Mouse (Mus musculus) gastrocnemius, postnatal 14 days (tissue): ENCODE results near the gene Maml1. TPM values are rescaled to one million over a fixed set of nuclear protein-coding genes. Genes with fewer than 3 reads are reported as not detected.
A peak's percentile ranks its signal among the peaks of the same experiment; 100 is the strongest.
"Not testable (repeated sequence)": the region's sequence is repeated elsewhere in the genome, so short reads cannot be mapped to it uniquely, and the experiment has no call there.

ENCODE experiments used
- DNase-seq: peaks from one replicate; pipeline ENCODE4 v3.0.0; 2021; ENCODE audit warnings: mixed read lengths
- intact Hi-C: fragments of 180-260 bp; cut with DNase I; formaldehyde crosslinking; loops from one replicate; pipeline ENCODE4 v1.15.1; 2025; ENCODE audit warnings: low total_unique reads
- long read RNA-seq, 2 experiments: library from polyadenylated mRNA; stranded (forward); transcript quantifications; one replicate each; pipeline ENCODE4 v2.0.0; 2021
- total RNA-seq, 2 experiments: library from RNA; stranded (reverse); gene quantifications; 2 replicates each; pipeline ENCODE4 v1.2.3; 2021

Gene Maml1
- total RNA-seq, result 1 to 10 TPM; 9.0 to 9.1 TPM
- long read RNA-seq, experiment 1, partial matches to known transcripts, result 2 of 3 reads
- long read RNA-seq, experiment 1, other reads (novel, unspliced or antisense), result 1 of 3 reads
- long read RNA-seq, experiment 2, partial matches to known transcripts, result 0 of 1 reads
- long read RNA-seq, experiment 2, other reads (novel, unspliced or antisense), result 1 of 1 reads

DNA sequence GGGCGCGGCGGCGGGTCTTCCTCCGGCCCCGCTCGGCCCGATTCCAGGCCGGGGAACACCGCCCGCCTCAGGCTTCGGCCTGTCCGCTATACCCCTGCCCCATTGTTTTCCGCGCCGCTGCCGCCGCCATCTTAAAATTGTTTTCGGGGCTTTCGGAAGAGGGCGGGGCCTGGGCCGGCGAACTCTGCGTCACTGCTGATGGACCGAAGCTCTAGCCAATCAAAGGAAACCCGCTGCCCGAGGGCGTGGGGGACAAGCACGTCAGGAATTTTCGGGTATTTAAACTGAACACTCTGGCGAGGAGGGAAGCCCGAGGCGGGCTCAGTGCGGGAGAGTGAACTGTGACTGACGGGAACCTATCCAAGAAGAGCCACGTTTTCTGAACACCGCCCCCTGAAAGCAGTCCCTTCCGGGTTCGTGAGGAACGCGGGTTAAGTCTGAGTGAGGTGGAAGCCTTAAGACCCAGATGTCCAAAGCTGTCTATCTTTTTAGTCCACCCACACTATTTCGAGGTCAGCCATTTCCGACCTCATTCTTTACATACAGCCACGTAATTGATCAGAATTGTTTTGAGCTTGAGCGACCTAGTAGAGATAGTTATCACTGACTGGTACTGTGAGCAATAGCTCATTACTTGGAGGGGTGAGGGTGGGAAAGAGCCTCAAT, at the start of gene Maml1:
Gene Maml1 (minus strand): TSS at position 122 of the 666 bp plus-strand sequence.
- intact Hi-C loops, result loop anchor here (10.0 kb wide), 1 partner anchor 72 kb away; no protein-coding TSS in a partner anchor
- peak; percentile 96 for DNase-seq

DNA sequence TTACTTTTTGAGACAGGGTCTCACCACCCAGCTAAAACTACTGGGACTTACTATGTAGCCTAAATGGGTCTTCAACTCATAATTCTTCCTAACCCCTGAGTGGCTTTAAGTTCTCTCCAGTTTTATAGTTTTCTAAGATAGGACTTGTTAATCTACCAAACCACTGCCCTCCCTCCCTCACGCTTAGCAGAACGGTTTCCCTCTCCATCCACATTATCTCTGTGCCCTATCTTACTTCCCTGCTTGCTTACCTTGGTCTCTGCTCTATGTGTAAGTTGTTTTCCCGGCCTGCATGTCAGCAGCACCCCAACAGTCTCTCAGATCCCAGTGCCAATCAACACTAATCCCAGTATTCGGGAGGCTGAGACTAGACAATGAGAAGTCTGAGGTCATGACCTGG, 44.8 kb upstream of the Maml1 start:
- intact Hi-C loops, result no loop called here
- no peak for DNase-seq

DNA sequence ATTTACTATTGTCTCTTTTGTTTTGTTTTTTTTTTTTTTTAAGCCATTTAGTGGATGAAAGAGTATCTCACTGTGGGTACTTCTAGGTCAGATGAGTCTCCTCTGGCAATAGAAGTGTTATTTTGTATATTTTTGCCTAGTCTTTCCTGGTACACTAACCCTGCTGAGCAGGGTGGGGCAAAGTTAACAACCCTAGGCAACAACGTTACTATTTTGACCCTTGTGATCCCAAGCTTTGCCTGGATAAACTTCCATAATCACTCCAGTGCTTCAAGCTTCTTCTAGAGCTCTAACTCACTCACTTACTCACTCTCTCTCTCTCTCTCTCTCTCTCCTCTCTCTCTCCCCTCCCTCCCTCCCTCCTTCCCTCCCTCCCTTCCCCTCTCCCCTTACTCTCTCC, 44.0 kb upstream of the Maml1 start:
- DNase-seq, result no peak
- intact Hi-C loops, result no loop called here

DNA sequence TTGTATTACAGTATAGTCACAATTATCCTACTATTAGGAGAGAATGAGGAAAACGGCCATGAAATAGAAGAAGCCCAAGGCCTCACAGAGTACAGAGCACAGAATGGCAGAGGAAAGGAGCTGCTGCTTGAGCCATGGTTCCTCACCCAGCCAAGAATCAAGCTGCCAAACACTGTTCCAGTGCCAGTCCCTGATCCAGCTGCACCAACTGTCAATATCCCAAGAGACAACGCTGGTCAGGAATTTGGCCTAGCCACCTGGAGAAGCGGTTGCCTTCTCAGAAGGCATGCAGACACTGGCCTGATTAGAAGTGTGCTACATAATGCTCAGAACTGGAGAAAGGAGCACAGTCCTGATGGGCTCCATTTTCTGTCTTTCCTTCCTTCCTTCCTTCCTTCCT, 41.1 kb upstream of the Maml1 start:
- intact Hi-C loops, result no loop called here
- DNase-seq, result peak; percentile 57

DNA sequence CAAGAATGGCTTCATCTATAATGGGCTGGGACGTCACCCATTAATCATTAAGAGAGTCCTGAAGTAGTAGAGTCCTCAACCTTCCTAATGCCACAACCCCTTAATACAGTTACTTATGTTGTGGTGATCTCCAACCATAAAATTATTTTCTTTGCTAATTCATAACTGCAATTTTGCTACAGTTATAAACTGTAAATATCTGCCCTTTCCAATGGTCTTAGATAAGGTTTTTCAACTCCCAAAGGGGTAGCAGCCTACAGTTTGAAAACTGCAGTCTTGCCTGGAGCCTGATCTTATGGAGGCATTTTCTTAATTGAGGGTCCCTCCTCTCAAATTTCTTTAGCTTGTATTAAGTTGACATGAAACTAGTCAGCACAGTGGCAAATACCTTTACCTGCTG, 37.3 kb upstream of the Maml1 start:
- intact Hi-C loops, result no loop called here

DNA sequence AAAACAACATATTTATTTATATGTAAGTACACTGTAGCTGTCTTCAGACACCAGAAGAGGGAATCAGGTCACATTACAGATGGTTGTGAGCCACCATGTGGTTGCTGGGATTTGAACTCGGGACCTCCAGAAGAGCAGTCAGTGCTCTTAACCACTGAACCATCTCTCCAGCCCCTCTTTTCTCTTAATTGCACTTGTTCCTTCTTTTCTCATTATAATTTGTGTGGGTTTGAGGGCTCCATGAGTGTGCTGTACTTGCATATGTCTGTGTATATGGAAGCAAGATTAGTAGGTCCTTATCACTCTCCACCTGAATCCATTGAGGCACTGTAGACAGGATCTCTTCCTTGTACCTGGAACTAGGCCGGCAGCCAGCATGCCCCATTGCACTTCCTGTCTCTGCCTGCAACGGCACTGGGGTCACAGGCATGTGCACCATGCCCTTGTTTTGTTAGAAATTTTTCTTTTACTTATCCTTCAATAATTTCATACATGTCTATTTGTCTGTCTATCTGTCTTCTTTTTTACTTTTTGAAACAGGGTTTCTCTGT, 36.0 kb upstream of the Maml1 start:
- intact Hi-C loops, result no loop called here
- DNase-seq, result no peak

More for the DNA sequence above, 37.3 kb upstream of the Maml1 start:
- no peak for DNase-seq

DNA sequence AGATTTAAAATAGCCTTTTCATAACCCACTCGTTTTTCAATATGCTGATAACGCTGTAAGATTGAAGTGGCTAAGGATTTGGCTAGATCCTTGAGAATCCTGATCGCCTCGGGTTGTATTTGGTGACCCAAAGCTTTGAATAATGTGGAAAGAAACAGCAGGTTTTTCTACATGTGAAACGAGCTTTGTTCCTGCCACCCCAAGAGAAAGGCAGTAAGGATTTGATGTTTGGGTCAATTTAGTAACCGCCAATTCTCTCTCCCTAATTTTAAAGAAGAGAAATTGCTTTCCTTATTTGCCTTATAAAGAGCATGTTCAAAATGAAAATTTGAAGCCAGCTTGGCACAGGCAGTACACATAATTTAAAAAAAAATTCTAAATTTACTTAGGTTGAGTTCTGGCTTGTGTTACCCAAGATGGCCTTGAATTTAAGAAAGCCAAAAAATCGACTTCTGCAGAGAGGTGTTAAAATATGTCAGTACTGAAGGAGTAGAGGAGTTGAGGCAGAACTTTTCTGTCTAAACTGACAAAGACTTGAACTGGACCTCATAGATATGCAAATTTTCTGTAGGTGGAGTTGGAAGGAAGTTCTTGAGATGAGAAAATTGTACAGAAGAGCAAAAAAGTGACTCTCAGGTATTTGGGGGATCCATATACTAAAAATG, 34.3 kb upstream of the Maml1 start:
- no peak for DNase-seq
- intact Hi-C loops, result no loop called here

DNA sequence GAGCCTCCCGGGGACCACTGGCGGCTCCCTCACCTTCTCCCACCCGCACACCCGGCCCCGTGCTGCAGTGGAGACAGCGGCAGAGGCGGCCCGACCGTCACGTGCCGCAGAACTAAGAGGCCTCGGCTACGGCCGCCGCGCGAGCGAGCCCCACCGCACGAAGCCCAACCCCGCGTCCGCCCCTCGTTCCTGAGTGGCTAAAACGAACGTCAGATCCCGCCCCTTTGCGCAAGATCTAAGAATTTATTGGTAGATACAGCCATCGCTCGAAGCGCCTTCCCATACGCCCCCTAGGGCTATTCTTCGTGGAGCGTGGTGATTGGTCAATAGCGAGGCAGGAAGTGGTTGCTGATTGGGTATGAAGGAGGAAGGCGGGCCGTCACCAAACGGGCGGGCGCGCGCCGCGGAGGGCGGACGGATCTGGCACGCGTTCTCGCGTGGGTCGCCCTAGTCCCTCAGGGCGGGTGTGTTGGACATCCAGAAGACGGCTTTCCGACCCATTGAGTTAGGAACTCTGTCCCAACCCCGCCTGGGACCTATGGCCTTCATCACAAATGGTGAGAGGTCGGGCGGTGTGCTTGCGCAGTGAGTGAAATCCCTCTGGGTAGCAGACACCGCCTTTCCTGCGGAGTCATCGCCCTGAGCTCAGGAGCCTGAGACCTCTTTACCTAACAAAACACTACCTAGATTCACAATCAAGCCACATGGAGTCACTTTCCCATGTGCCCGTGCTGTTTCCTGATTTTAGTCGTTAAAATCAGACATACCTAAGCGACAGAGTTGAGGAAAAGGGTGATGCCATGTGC, 33.6 kb upstream of the Maml1 start, which contains the start of gene Canx:
Gene Canx (minus strand): TSS at position 178 of the 806 bp plus-strand sequence.
- intact Hi-C loops, result no loop called here
- peak; percentile 97 for DNase-seq

DNA sequence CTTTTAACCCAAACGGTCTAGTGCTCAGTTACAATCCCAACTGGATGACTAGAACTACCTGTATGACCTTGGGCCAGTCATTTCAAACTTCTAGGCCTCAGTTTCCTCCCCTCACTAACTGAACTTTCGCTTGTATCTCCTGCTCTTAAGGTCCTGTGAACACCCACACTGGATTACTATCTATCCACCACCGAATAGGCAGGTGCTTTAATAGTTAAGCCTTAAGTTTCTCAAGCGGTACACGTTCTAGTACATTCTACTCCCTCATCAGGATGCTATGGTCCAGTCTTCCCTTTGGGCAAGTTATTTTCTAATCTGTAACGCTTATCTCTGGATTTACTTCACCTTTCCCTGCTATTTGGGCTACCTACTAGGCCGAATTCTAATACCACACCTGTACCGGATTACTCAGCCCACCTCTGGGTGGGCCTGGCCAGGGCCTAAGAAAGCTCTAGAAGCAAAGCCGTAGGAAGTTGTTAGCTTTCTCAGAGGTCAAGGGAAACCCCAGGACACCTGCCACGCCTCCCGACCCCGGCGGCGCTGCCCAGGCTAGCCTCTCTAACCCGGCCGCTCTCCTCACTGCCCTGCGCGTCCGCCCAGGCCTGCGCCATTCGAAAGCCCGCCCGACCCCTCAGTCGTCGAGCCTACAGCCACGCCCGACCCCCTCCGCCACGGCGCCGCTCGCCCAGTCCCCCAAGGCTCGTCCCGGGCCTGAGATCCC, 32.8 kb upstream of the Maml1 start:
- intact Hi-C loops, result no loop called here

DNA sequence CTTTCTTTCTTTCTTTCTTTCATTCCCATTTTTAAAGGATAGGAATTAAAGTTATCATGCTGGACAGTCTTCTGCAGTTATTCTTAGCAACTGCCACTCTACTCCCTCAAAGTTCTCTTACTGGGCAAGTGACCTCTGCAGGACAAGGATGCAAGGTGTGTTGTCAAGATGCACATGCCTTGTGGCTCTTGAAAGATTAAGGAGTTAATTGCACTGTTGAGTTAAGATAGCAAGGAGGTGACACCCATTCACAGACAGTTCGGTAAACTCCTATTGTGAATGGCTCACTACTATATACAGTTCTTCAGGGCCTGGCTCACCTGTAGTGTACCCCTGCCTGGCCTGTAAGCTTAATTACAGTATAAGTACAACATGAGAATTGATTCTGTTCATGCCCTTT, 31.7 kb upstream of the Maml1 start:
- DNase-seq, result no peak
- intact Hi-C loops, result no loop called here

More for the DNA sequence above, 32.8 kb upstream of the Maml1 start:
- no peak for DNase-seq

DNA sequence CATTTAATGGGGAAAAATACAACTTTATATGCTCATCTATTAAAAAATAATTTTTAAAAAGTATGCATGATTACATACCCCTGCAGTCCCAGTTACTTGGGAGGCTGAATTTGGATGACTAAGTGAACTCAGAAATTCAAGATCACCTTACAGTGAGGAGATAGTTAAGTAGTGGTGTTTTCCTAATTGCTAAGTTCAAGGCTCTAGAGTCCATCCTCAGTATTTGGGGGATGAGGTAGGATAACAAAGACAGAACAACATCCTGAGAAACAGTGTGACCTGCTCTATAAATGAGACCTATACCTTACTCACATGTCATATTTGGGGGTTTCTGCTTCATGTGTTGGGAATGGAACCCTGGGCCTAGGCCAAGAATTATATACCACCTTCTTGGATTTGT, 30.2 kb upstream of the Maml1 start:
- no peak for DNase-seq
- intact Hi-C loops, result no loop called here

DNA sequence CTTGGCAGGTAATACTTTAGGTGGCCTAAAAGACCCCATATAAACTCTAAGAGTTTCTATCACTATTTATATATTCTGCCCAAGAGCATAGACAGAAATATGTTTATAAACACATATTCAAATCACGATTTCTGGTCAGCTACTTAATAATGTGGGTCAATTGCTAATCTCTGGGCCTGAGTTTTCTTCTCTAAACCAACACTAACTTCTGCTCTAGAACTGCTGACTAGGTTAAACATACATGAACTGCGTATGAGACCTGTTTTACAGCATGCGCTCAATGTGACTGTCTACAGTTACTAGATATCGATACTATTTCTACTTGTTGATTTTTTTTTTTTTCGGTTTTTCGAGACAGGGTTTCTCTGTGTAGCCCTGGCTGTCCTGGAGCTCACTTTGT, 29.1 kb upstream of the Maml1 start:
- no peak for DNase-seq
- intact Hi-C loops, result no loop called here

DNA sequence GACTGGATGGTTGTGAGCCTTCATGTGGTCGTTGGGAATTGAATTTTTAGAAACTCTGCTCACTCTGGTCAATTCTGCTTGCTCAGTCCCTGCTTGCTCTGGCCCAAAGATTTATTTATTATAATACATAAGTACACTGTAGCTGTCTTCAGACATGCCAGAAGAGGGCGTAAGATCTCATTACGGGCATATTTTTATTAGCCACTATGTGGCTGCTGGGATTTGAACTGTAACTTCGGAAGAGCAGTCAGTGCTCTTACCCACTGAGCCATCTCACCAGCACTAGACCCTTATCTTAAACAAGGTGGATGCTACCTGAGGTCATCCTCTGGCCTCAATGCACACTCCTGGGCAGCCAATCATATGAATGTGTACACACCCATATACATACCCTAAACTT, 27.2 kb upstream of the Maml1 start:
- intact Hi-C loops, result not testable (repeated sequence)

DNA sequence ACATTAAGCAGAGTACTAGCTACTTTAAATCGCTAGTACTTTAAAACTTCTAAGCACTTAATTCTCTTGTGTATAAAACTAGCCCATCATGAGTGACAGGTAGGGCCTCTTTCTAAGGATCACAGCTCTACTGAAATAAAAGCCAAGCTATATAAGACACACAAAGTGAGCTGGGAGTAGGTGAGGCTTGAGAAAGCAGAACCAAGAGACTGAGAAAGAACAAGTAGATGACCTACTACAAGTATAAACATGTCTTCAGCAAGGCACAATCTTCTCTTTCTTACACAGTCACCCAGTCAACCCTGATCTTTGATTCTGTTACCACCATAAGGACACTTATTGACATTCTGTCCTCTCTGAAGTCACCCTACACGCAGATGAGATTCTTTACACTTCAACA, 20.7 kb upstream of the Maml1 start:
- intact Hi-C loops, result no loop called here
- DNase-seq, result no peak

More for the DNA sequence above, 27.2 kb upstream of the Maml1 start:
- DNase-seq, result not testable (repeated sequence)

DNA sequence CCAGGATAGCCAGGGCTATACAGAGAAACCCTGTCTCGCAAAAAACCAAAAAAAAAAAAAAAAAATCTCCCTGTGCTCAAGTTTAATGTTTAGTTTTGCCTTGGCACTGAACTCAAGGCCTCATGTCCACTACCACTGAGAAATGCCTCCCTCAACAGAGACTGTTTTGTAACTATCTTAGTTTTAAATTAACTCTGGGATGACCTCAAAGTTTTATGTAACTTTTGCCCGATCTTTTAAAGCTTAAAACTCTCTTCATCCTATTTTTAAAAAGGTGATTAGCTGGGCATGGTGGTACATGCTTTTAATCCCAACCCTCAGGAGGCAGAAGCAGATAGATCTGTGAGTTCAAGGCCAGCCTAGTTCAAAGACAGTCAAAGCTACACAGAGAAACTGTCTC, 11.3 kb upstream of the Maml1 start:
- DNase-seq, result no peak
- intact Hi-C loops, result no loop called here

DNA sequence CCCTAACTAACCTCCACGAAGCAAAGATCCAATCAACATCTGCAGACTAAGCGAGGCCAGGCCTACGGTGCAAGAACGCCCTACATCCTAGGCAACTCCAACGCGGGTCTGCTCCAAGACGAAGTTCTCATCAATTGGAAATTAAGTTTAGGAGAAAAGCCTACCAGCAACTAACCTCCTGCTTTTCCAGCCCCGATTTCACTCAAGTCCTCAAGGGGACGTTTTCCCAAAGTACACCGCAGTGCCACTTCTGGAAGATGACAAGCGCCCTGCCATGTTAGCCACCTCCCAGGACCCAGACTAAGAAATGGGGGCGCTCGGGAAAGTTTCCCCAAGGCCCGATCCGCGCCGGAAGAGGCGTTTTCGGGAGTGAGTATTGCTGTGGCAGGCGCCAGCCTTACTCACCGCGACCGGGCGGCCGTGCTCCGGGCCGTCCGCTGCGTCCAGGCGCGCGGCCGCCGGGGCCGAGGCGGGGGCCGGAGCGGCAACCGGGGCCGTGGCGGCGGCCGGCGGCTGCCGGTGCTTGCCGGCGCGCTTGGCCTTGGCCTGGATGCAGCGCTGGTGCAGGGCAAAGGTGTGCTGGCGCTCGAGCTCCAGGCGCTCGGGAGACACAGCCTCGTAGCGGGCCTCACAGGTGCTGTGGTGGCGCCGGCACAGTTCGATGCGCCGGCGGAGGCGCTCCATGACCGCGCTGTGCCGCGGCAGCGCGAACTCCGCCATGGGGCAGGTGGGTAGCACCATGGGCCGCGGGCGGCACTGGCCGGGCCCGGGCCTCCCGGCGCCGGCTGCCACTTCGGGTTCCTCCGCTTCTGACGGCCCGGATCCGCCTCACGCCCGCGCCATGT, 568 bp downstream of the Maml1 start:
- DNase-seq, result peak; percentile 49
- intact Hi-C loops, result loop anchor here (10.0 kb wide), 1 partner anchor 73 kb away; no protein-coding TSS in a partner anchor

DNA sequence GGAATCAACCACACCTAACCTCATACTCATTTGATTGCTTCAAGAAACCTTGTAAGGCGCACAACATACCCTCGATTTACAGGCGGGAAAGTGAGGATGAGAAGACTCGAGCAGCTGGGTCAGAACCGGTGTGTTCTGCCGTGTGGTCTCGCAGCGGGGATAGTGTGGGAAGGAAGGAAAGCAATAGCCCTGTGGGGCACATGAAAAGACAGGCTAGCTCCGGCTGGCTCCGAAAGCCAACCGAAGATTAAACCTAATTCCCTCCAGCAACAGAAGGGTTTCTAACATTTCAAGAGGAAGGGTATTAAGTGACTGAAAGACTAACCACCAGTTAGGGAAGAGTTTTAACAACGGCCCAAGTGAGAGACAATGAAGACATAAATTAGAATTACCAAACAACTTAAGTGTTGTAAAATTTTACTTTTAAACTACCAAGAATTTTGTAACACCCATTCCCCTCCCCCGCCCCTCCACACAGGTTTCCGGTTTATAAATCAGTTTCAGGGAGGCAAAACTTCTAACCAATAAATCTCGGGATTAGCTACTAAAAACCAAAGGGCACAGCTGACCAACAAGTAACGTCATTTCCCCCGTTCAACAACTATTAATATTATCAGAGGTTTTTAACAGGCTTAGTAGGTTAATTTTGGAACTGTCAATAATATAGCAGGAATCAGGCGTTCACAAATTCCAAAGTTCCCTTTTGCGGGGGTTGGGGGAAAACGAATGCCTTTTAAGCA, 1.5 kb downstream of the Maml1 start:
- no peak for DNase-seq
- intact Hi-C loops, result loop anchor here (10.0 kb wide), 1 partner anchor 74 kb away; no protein-coding TSS in a partner anchor
